Mouse (Mus musculus) lung, embryonic 15.5 days (tissue): ENCODE measurements at regions not wholly inside any gene's neighbourhood (a gene's known extent, or its start where the extent isn't known, plus 50 kb on each side); places are given as distances from the start of the nearest gene placed in this dataset.

Experiments used
- ATAC-seq: fragments of 200-750 bp; cut with Nextera tagmentation; 2 replicates; pipeline ENCODE4 v1.8.0; 2017; ENCODE audit warnings: moderate number of reproducible peaks, borderline replicate concordance; ENCODE audit not compliant: low FRiP score, low TSS enrichment; ENCODE audit errors: extremely low read depth
- H3K27ac ChIP-seq: fragments of 300-500 bp; sonication (generic); 2 replicates; pipeline ENCODE4 v1.5.1; 2015; ENCODE audit warnings: moderate library complexity, mild to moderate bottlenecking, inconsistent platforms
- H3K27me3 ChIP-seq: fragments of 300-500 bp; sonication (generic); 2 replicates; pipeline ENCODE4 v1.6.1; 2015; ENCODE audit warnings: inconsistent platforms
- H3K36me3 ChIP-seq: fragments of 300-500 bp; sonication (generic); 2 replicates; pipeline ENCODE4 v1.6.1; 2015; ENCODE audit warnings: inconsistent platforms
- H3K4me1 ChIP-seq: fragments of 300-500 bp; sonication (generic); 2 replicates; pipeline ENCODE4 v1.6.1; 2015; ENCODE audit warnings: inconsistent platforms
- H3K4me2 ChIP-seq: fragments of 300-500 bp; sonication (generic); 2 replicates; pipeline ENCODE4 v1.6.1; 2015; ENCODE audit warnings: inconsistent platforms, mild to moderate bottlenecking, moderate library complexity
- H3K4me3 ChIP-seq: fragments of 300-500 bp; sonication (generic); 2 replicates; pipeline ENCODE4 v1.5.1; 2015; ENCODE audit warnings: mild to moderate bottlenecking, inconsistent platforms
- H3K9ac ChIP-seq: fragments of 300-500 bp; sonication (generic); 2 replicates; pipeline ENCODE4 v1.6.1; 2015; ENCODE audit warnings: inconsistent platforms
- H3K9me3 ChIP-seq: fragments of 300-500 bp; sonication (generic); 2 replicates; pipeline ENCODE4 v1.6.1; 2016; ENCODE audit warnings: inconsistent platforms
- WGBS: fragments of 180-500 bp; shearing (Covaris S2); methylation state at CpG from one replicate; pipeline ENCODE4 v1.1.7; 2015; 5-methylcytosine and 5-hydroxymethylcytosine counted together

DNA sequence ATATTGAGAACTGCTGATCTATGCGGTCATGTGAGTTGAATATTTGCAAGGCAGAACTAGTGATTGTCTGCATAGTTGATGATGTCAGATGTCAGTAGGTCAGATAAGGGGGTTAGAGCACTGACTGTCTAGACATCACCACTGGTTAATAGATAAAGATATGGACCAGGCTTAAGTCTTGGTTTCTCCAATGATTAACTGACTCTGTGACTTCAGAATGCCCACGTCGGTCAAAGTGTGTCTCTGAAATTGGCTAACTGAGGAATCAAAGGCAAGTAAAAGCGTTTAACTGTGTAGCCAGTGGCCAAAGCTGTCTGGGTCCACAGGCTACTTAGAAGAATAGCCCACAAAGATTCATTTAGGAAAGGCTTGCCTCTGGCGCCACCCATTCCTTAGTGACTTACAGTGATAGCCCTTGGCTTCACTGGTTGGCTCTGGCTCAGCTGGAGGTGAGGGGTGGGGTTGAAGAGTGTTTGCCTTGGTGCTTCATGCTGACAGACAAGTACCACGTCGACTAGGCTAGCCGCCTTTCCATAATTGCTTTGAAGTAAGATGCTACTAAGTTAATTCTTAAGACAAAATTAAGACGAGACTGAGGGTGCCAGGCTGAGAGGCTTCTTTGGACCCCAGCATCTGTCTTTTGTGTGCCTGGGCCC is 463.1 kb downstream of the Insc start:
- peaks cover 14% of the 10 kb centered on the region; the same call in 1 of the 2 replicates for H3K4me1 ChIP-seq
- H3K27ac ChIP-seq, result no peak overlapping the region
- H3K27me3 ChIP-seq, result no peaks in the 10 kb centered on the region
- ATAC-seq, result no peak
- no peak overlapping the region for H3K4me3 ChIP-seq
- no peaks in the 10 kb centered on the region for H3K36me3 ChIP-seq
- WGBS, result 59% methylated on average over 9 of the region's 9 CpGs
- no peak overlapping the region for H3K4me2 ChIP-seq
- H3K9me3 ChIP-seq, result no peaks in the 10 kb centered on the region
- H3K9ac ChIP-seq, result no peak overlapping the region

DNA sequence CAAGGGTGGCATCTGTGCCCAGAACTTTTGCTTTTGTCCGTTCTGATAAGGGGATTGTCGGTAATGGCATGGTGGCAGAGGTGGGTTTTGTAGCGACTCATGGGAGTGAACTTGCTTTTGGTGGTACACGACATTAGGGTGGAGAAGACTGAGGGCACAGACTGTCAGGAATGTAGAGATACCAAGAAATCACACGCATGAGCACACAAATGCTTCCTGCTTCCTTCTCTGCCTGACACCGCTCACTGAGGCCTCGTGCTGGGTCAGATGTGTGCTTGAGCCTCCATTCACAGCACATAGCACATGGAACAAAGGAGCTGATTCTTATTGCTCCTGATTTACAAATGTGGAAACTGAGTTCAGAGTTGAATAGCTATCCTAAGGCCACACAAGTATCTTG is 465.3 kb downstream of the Insc start:
- Histone ChIP-seq H3K4me2 (no peak overlapping the region), H3K36me3 (no peaks in the 10 kb centered on the region), H3K27me3 (no peaks in the 10 kb centered on the region), H3K27ac (no peak overlapping the region), H3K9me3 (no peaks in the 10 kb centered on the region), H3K4me3 (no peak overlapping the region), H3K9ac (no peak overlapping the region), H3K4me1 (peaks cover 14% of the 10 kb centered on the region; the same call in 1 of the 2 replicates)
- WGBS, result 69% methylated on average over 7 of the region's 7 CpGs
- ATAC-seq, result no peak

DNA sequence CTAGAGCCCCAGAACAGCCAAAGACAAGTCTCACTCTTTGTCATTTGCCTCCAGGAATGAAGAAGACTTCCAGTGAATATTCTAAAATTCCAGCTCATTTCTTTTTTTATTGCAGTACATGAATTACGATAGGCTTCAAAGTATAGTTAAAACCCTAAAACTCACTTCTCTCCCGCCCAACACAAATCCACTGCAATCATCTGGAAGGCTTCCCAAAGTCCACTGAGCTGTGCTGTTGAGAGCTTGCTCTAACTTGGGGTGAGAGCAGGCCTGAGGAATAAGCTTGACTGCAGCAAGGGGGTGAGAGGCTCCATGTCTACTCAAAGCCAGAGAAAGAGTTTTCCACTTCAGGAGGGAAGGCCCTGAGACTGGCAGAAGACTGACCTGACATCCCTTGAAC is 466.5 kb downstream of the Insc start:
- Histone ChIP-seq H3K27me3 (no peaks in the 10 kb centered on the region), H3K36me3 (no peaks in the 10 kb centered on the region), H3K4me1 (peaks cover 9% of the 10 kb centered on the region; the same call in 1 of the 2 replicates), H3K9me3 (no peaks in the 10 kb centered on the region), H3K9ac (no peak overlapping the region), H3K4me2 (no peak overlapping the region), H3K4me3 (no peak overlapping the region), H3K27ac (no peak overlapping the region)
- WGBS, result 63% methylated on average over 2 of the region's 2 CpGs
- ATAC-seq, result no peak

DNA sequence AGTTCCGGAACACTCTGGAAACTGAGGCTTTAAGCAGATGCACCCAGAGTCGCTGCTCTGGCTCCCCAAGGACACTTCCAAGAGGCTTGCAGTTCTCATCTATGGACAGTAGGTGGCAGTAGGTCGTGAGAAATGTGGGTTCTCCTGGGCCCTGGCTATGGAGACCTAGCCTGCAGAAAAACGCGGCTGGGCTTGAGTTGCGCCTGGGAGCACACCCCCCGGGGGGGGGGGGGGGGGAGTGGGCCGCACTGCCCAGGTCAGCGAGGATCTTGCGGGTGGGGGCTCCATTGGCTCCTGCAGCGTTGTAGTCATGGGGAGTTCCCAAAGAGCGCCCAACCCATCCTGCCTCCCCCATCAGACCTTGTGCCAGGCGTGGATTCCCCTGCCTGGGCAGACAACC is 473.3 kb downstream of the Insc start:
- peak overlapping the region; percentile 38 for H3K4me3 ChIP-seq
- no peaks in the 10 kb centered on the region for H3K36me3 ChIP-seq
- WGBS, result 1% methylated on average over 12 of the region's 13 CpGs
- peaks cover 12% of the 10 kb centered on the region for H3K4me1 ChIP-seq
- peak; percentile 97 for ATAC-seq
- peak overlapping the region; percentile 21; the same call in 1 of the 2 replicates for H3K9ac ChIP-seq
- no peak overlapping the region for H3K27ac ChIP-seq
- peaks cover 4% of the 10 kb centered on the region; the same call in 1 of the 2 replicates for H3K27me3 ChIP-seq
- H3K4me2 ChIP-seq, result peak overlapping the region; percentile 80
- no peaks in the 10 kb centered on the region for H3K9me3 ChIP-seq

DNA sequence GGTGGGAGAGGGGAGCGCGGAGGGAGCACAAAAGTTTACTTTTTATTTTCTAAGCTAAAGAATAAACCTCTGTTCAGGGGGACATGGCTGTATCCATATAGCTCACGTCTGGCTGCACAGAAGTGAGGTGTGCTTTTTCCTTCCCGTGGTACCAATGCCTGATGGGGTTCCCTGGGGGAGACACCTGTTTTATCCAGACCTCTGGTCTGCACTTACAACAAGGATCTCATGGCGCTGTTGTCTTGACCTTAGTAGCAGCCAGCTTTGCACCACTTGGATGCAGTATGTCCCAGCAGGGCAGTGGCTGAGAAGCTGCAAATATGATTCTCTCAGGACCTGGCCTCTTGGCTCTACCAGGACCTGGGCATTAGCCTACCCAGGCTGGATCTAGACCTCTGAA is 473.8 kb downstream of the Insc start:
- H3K36me3 ChIP-seq, result no peaks in the 10 kb centered on the region
- H3K4me1 ChIP-seq, result peaks cover 12% of the 10 kb centered on the region
- no peaks in the 10 kb centered on the region for H3K9me3 ChIP-seq
- no peak overlapping the region for H3K27ac ChIP-seq
- H3K27me3 ChIP-seq, result peaks cover 4% of the 10 kb centered on the region; the same call in 1 of the 2 replicates
- H3K9ac ChIP-seq, result peak overlapping the region; percentile 21; the same call in 1 of the 2 replicates
- 4% methylated on average over 5 of the region's 5 CpGs for WGBS
- H3K4me2 ChIP-seq, result peak overlapping the region; percentile 80
- peak overlapping the region; percentile 38 for H3K4me3 ChIP-seq
- no peak; the same call in none of the 2 replicates for ATAC-seq

DNA sequence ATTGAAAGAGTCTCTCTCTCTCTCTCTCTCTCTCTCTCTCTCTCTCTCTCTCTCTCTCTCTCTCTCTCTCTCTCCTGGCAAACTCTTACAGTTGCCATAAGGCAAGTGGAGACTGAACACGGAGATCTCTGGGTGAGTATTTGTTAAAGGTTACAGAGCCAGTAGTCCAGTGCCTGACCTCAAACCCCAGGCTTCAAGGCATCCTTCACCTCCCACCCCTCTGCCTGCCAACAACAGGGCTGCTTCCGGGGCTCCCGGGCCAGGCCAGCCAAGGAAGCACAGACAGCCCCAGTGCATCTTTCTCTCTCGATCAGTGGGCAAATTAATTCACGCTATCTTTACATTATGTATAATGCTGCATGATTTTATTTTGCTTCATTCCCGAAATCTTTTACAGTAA is 474.2 kb downstream of the Insc start:
- H3K4me1 ChIP-seq, result peaks cover 12% of the 10 kb centered on the region
- no peaks in the 10 kb centered on the region for H3K9me3 ChIP-seq
- H3K9ac ChIP-seq, result no peak overlapping the region
- no peak for ATAC-seq
- WGBS, result 41% methylated on average over 6 of the region's 6 CpGs
- no peak overlapping the region for H3K4me3 ChIP-seq
- no peak overlapping the region for H3K27ac ChIP-seq
- no peak overlapping the region for H3K4me2 ChIP-seq
- H3K27me3 ChIP-seq, result peaks cover 4% of the 10 kb centered on the region; the same call in 1 of the 2 replicates
- no peaks in the 10 kb centered on the region for H3K36me3 ChIP-seq

DNA sequence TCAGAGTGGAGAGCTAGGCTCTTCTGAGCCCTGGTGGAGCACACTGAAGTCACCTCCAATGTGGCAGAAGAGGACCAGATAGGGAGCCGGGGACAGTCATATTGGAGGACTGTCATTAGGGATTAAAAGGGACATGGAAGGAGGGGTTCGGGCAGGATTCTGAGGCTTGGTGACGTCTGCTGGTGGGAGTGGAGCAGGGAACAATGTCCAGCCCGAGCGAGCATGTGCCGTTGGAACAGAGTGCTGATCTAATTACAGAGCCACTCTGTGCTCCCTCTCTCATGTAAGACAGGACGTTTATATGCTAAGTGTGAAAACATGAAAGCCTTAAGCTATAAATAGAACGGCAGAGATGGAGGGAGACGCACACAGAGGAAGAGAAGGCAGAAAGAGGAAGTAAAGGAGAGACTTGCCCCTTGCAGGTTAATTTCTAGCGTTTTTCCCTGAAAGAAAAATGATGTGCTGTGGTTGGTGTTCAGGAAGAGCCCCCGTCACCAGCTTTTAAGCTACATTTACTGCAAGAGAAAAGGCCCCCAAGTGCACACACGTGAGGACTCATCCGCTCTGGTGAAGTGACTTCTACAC is 475.2 kb downstream of the Insc start:
- Histone ChIP-seq H3K9ac (no peak overlapping the region), H3K4me3 (no peak overlapping the region), H3K27me3 (peaks cover 4% of the 10 kb centered on the region; the same call in 1 of the 2 replicates), H3K4me2 (no peak overlapping the region; the same call in 1 of the 2 replicates), H3K9me3 (no peaks in the 10 kb centered on the region), H3K27ac (no peak overlapping the region), H3K4me1 (peaks cover 12% of the 10 kb centered on the region), H3K36me3 (no peaks in the 10 kb centered on the region)
- no peak for ATAC-seq
- whole genome bisulfite sequencing, result 30% methylated on average over 13 of the region's 13 CpGs

DNA sequence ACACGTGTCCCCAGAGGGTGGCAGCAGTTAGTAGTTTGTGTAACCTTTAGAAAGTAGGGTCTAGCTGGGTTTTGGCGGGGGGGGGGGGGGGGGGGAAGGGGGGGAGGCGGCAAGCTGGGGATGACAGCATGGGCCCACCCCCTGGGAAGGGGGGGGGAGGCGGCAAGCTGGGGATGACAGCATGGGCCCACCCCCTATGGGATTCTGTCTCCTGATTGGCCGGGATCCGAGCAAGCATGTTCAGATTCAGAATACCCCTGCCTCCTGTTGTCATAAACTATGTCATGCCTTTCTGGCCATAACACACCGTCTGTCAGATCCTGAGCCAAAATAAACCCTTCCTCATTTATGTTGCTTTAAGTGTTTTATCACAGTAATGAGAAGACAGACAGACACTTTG is 479.1 kb downstream of the Insc start:
- ATAC-seq, result no peak; the same call in 1 of the 2 replicates
- 34% methylated on average over 4 of the region's 7 CpGs for WGBS
- Histone ChIP-seq H3K9me3 (no peaks in the 10 kb centered on the region), H3K36me3 (no peaks in the 10 kb centered on the region), H3K27me3 (no peaks in the 10 kb centered on the region), H3K27ac (no peak overlapping the region), H3K4me2 (no peak overlapping the region), H3K4me1 (peaks cover 6% of the 10 kb centered on the region; the same call in 1 of the 2 replicates), H3K4me3 (no peak overlapping the region), H3K9ac (no peak overlapping the region)

DNA sequence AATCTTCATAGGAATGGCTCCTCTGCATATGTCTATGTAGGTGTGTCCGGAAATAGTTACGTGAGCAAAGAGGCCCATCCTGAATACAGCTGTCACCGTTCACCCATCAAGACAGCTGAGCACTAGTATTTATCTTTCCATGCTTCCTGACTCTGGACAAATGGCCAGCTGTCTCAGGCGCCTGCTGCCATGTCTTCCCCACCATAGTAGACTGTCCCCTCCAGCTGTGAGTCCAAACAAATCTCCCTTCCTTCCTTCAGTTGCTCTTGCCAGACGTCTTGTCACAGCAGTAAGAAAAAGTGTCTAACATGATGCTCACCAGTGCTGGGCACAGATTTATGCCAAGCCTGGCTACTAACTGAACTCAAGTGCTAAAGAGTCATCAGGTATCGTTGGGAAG is 487.0 kb downstream of the Insc start:
- H3K27me3 ChIP-seq, result no peaks in the 10 kb centered on the region
- no peak overlapping the region for H3K9ac ChIP-seq
- 0 out of 2 replicates have a peak, but pooled peaks cover 3% of the 10 kb centered on the region for H3K4me1 ChIP-seq
- no peaks in the 10 kb centered on the region for H3K9me3 ChIP-seq
- no peak overlapping the region for H3K4me2 ChIP-seq
- H3K36me3 ChIP-seq, result no peaks in the 10 kb centered on the region
- H3K4me3 ChIP-seq, result no peak overlapping the region
- 50% methylated on average over 6 of the region's 6 CpGs for WGBS
- no peak overlapping the region for H3K27ac ChIP-seq
- ATAC-seq, result no peak

DNA sequence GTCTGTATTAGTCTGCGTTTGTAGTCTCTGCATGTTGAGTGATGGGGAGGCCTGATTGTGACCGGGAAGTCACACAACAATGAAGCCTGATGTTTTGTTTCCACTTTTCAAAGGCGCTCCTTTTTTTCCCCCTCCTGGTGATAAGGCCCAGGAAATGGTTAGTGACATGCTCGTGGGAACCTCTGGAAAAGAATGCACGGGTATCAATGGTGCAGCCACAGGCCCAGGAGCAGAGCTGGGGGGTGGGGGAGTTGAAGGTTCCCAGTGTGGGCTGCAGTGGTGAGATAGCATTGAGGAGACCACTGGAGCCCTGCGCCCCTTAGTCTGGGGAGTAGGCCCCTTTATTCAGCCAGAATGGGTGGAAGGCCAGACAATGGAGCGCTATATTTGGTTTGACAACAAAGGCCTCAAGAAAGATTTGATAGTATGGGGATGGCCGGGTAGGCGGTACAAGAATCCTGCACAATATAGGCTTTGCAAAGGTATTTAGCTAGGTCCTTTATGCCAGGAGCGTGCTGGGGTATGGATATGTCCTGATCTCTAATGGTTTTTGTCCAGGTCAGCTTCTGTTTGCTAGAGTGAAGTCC is 490.4 kb downstream of the Insc start:
- no peak overlapping the region for H3K4me3 ChIP-seq
- no peaks in the 10 kb centered on the region for H3K36me3 ChIP-seq
- H3K4me2 ChIP-seq, result no peak overlapping the region
- no peaks in the 10 kb centered on the region for H3K27me3 ChIP-seq
- no peak overlapping the region for H3K27ac ChIP-seq
- ATAC-seq, result no peak
- no peaks in the 10 kb centered on the region for H3K9me3 ChIP-seq
- 0 out of 2 replicates have a peak, but pooled peaks cover 3% of the 10 kb centered on the region for H3K4me1 ChIP-seq
- H3K9ac ChIP-seq, result no peak overlapping the region
- 40% methylated on average over 10 of the region's 10 CpGs for WGBS

DNA sequence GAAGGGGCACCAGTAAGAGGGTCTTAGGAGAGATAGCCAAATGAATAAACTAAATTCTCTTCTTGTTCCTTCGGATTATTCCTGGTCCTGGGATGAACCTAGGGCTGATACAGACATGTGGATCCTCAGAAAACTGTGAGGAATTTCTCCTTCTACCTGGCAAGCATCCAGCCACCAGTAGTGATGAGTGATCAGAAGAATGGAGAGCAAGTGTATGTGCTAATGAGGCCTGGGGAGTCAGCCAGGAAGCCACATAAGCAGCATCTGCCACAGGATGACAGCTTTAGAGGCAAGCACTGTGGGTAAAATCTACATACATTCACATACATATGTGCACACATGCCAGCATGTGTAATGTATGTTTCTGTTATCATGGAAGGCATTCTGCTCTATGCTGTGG is 493.6 kb downstream of the Insc start:
- H3K4me3 ChIP-seq, result no peak overlapping the region
- no peaks in the 10 kb centered on the region for H3K9me3 ChIP-seq
- H3K27me3 ChIP-seq, result no peaks in the 10 kb centered on the region
- no peak overlapping the region for H3K4me2 ChIP-seq
- H3K27ac ChIP-seq, result no peak overlapping the region
- H3K4me1 ChIP-seq, result 0 out of 2 replicates have a peak, but pooled peaks cover 3% of the 10 kb centered on the region
- no peak overlapping the region for H3K9ac ChIP-seq
- 68% methylated on average over 1 of the region's 1 CpGs for WGBS
- ATAC-seq, result no peak
- no peaks in the 10 kb centered on the region for H3K36me3 ChIP-seq
